Mouse (Mus musculus) CH12.LX (cell line): ENCODE measurements around the gene Kmt5a. TPM values are rescaled to one million over a fixed set of nuclear protein-coding genes. Genes with fewer than 3 reads are reported as not detected.

Experiments used
- DNase-seq: peaks from one replicate; pipeline ENCODE4 v3.0.0-alpha.2; 2013; ENCODE audit errors: extremely low read depth
- H3K27ac ChIP-seq: 2 replicates; pipeline ENCODE4 v1.5.1; 2012; ENCODE audit warnings: low read depth, mild to moderate bottlenecking, control low read depth, moderate library complexity; ENCODE audit not compliant: insufficient read depth
- H3K27me3 ChIP-seq: replicated peaks from 2 replicates; pipeline ENCODE3; 2012; ENCODE audit warnings: inconsistent platforms
- H3K36me3 ChIP-seq, 2 experiments: replicated peaks in 1 of 2; 2 replicates each; pipeline versions ENCODE3 to v1.6.1; 2012; ENCODE audit warnings: inconsistent platforms in 1 of 2, low read length in 1 of 2, mild to moderate bottlenecking in 1 of 2, mixed read lengths in 1 of 2, moderate library complexity in 1 of 2; ENCODE audit not compliant: control insufficient read depth in 1 of 2, insufficient read depth in 1 of 2
- H3K4me1 ChIP-seq, 2 experiments: 2 replicates each; pipeline ENCODE4 v1.6.1; 2012; ENCODE audit warnings: inconsistent platforms in 1 of 2, moderate library complexity in 1 of 2; ENCODE audit not compliant: insufficient read depth in 2 of 2, control insufficient read depth in 1 of 2
- H3K4me2 ChIP-seq: 2 replicates; pipeline ENCODE4 v1.6.1; 2012; ENCODE audit warnings: low read depth, mild to moderate bottlenecking, control low read depth; ENCODE audit not compliant: poor library complexity, insufficient read depth, severe bottlenecking
- H3K4me3 ChIP-seq, 3 experiments: fragments of 150-350 bp in 1 of 3; sonication (generic) in 1 of 3; replicated peaks in 1 of 3; 2 replicates each; pipeline versions ENCODE3 to v1.5.1; 2011 to 2012; ENCODE audit warnings: low read depth in 2 of 3, low read length in 2 of 3, mild to moderate bottlenecking in 2 of 3, moderate library complexity in 2 of 3, control low read depth in 1 of 3, improper control_type of control experiment in 1 of 3, inconsistent platforms in 1 of 3, mixed read lengths in 1 of 3; ENCODE audit not compliant: poor library complexity in 1 of 3
- H3K79me2 ChIP-seq: replicated peaks from 2 replicates; pipeline ENCODE4 v1.6.1; 2012; ENCODE audit warnings: mild to moderate bottlenecking, moderate library complexity; ENCODE audit not compliant: control insufficient read depth, poor library complexity, insufficient read depth, severe bottlenecking; ENCODE audit errors: extremely low read depth
- H3K9ac ChIP-seq: 2 replicates; pipeline ENCODE4 v1.6.1; 2012; ENCODE audit warnings: low read depth, mild to moderate bottlenecking, control low read depth, moderate library complexity; ENCODE audit not compliant: insufficient read depth
- H3K9me3 ChIP-seq: replicated peaks from 2 replicates; pipeline ENCODE3; 2012; ENCODE audit warnings: low read length, inconsistent platforms, mixed read lengths
- BHLHE40 ChIP-seq: IDR thresholded peaks from 2 replicates; pipeline ENCODE4 v1.6.1; 2011; ENCODE audit warnings: mild to moderate bottlenecking, low read depth, low read length, improper control_type of control experiment
- CHD2 ChIP-seq: IDR thresholded peaks from 2 replicates; pipeline ENCODE4 v1.6.1; 2011; ENCODE audit warnings: low read length, improper control_type of control experiment
- ELF1 ChIP-seq: IDR thresholded peaks from 2 replicates; pipeline ENCODE4 v1.6.1; 2014; ENCODE audit warnings: low read depth, mild to moderate bottlenecking, inconsistent platforms, low read length, improper control_type of control experiment
- GABPA ChIP-seq: IDR thresholded peaks from 2 replicates; pipeline ENCODE4 v1.6.1; 2012; ENCODE audit warnings: low read depth, low read length, improper control_type of control experiment, inconsistent platforms; ENCODE audit not compliant: insufficient replicate concordance
- HCFC1 ChIP-seq: IDR thresholded peaks from 2 replicates; pipeline ENCODE4 v1.6.1; 2012; ENCODE audit warnings: low read depth, mild to moderate bottlenecking, inconsistent platforms, low read length, improper control_type of control experiment
- IRF4 ChIP-seq: IDR thresholded peaks from 2 replicates; pipeline ENCODE4 v1.6.1; 2014; ENCODE audit warnings: low read depth, mild to moderate bottlenecking, inconsistent platforms, low read length, improper control_type of control experiment
- JUN ChIP-seq: IDR thresholded peaks from 2 replicates; pipeline ENCODE4 v1.6.1; 2011; ENCODE audit warnings: low read depth, mild to moderate bottlenecking, low read length, improper control_type of control experiment, moderate library complexity; ENCODE audit not compliant: insufficient read depth
- JUND ChIP-seq: conservative IDR thresholded peaks from 2 replicates; pipeline ENCODE4 v1.6.1; 2011; ENCODE audit warnings: low read depth, low read length, improper control_type of control experiment
- KAT2A ChIP-seq: IDR thresholded peaks from 2 replicates; pipeline ENCODE4 v1.6.1; 2012; ENCODE audit warnings: low read length, improper control_type of control experiment, inconsistent platforms; ENCODE audit not compliant: insufficient replicate concordance
- MAFK ChIP-seq: IDR thresholded peaks from 2 replicates; pipeline ENCODE4 v1.6.1; 2011; ENCODE audit warnings: low read length, improper control_type of control experiment; ENCODE audit not compliant: insufficient replicate concordance
- MAX ChIP-seq: IDR thresholded peaks from 2 replicates; pipeline ENCODE4 v1.6.1; 2011; ENCODE audit warnings: low read length, improper control_type of control experiment
- MAZ ChIP-seq: IDR thresholded peaks from 2 replicates; pipeline ENCODE4 v1.6.1; 2012; ENCODE audit warnings: low read depth, mild to moderate bottlenecking, inconsistent platforms, low read length, improper control_type of control experiment, moderate library complexity
- MEF2A ChIP-seq: IDR thresholded peaks from 2 replicates; pipeline ENCODE4 v1.6.1; 2014; ENCODE audit warnings: low read depth, mild to moderate bottlenecking, inconsistent platforms, low read length, improper control_type of control experiment, borderline replicate concordance
- MXI1 ChIP-seq: IDR thresholded peaks from 2 replicates; pipeline ENCODE4 v1.6.1; 2011; ENCODE audit warnings: mild to moderate bottlenecking, low read depth, low read length, improper control_type of control experiment
- MYC ChIP-seq: IDR thresholded peaks from 2 replicates; pipeline ENCODE4 v1.6.1; 2011; ENCODE audit warnings: low read depth, mild to moderate bottlenecking, improper control_type of control experiment, low read length
- PAX5 ChIP-seq: IDR thresholded peaks from 2 replicates; pipeline ENCODE4 v1.6.1; 2012; ENCODE audit warnings: low read length, inconsistent platforms, mixed read lengths
- POLR2A ChIP-seq: IDR thresholded peaks from 2 replicates; pipeline ENCODE4 v1.6.1; 2011; ENCODE audit warnings: low read depth, mild to moderate bottlenecking, improper control_type of control experiment, low read length
- POLR2AphosphoS2 ChIP-seq: IDR thresholded peaks from 2 replicates; pipeline ENCODE4 v1.6.1; 2011; ENCODE audit warnings: low read depth, low read length, improper control_type of control experiment
- RAD21 ChIP-seq: IDR thresholded peaks from 2 replicates; pipeline ENCODE4 v1.6.1; 2011; ENCODE audit warnings: low read depth, mild to moderate bottlenecking, low read length, improper control_type of control experiment, moderate library complexity
- RCOR1 ChIP-seq: conservative IDR thresholded peaks from 2 replicates; pipeline ENCODE4 v1.6.1; 2012; ENCODE audit warnings: low read depth, mild to moderate bottlenecking, inconsistent platforms, low read length, improper control_type of control experiment
- SIN3A ChIP-seq: IDR thresholded peaks from 2 replicates; pipeline ENCODE4 v1.6.1; 2012; ENCODE audit warnings: low read length, improper control_type of control experiment, inconsistent platforms
- SMC3 ChIP-seq: IDR thresholded peaks from 2 replicates; pipeline ENCODE4 v1.6.1; 2011; ENCODE audit warnings: low read depth, low read length, improper control_type of control experiment
- TBP ChIP-seq: conservative IDR thresholded peaks from 2 replicates; pipeline ENCODE4 v1.6.1; 2011; ENCODE audit warnings: low read depth, low read length, improper control_type of control experiment
- UBTF ChIP-seq: IDR thresholded peaks from 2 replicates; pipeline ENCODE4 v1.6.1; 2012; ENCODE audit warnings: low read depth, mild to moderate bottlenecking, inconsistent platforms, low read length, improper control_type of control experiment, moderate library complexity
- USF1 ChIP-seq: IDR thresholded peaks from 2 replicates; pipeline ENCODE4 v1.6.1; 2014; ENCODE audit warnings: low read depth, mild to moderate bottlenecking, inconsistent platforms, low read length, improper control_type of control experiment
- USF2 ChIP-seq: conservative IDR thresholded peaks from 2 replicates; pipeline ENCODE4 v1.6.1; 2011; ENCODE audit warnings: low read depth, low read length, improper control_type of control experiment
- ZC3H11A ChIP-seq: IDR thresholded peaks from 2 replicates; pipeline ENCODE4 v1.6.1; 2012; ENCODE audit warnings: low read depth, mild to moderate bottlenecking, inconsistent platforms, low read length, improper control_type of control experiment
- ZKSCAN1 ChIP-seq: IDR thresholded peaks from 2 replicates; pipeline ENCODE4 v1.6.1; 2012; ENCODE audit warnings: low read depth, inconsistent platforms, low read length, improper control_type of control experiment, borderline replicate concordance
- ZMIZ1 ChIP-seq: IDR thresholded peaks from 2 replicates; pipeline ENCODE4 v1.6.1; 2012; ENCODE audit warnings: low read depth, mild to moderate bottlenecking, inconsistent platforms, low read length, improper control_type of control experiment
- dilution Hi-C: fragments of 300-500 bp; cut with MboI; formaldehyde crosslinking; loops from 2 replicates; pipeline ENCODE4 v1.14.3; 2020; ENCODE audit warnings: low sequenced_read_pairs; ENCODE audit not compliant: extremely low pct_unique_long_range_greater_than_20kb, extremely low pct_ligation_motif_present
- in situ Hi-C: fragments of 300-500 bp; cut with MboI; formaldehyde crosslinking; loops from 3 replicates; pipeline ENCODE4 v1.14.3; 2019; ENCODE audit warnings: low sequenced_read_pairs, low pct_ligation_motif_present, low pct_unique_long_range_greater_than_20kb, mixed read lengths
- polyA plus RNA-seq: library from polyadenylated mRNA; unstranded; fragments of >175 nt; gene quantifications from 2 replicates; pipeline ENCODE4 v1.2.1, GENCODE M21; 2012; ENCODE audit warnings: low read depth; ENCODE audit not compliant: insufficient read length
- total RNA-seq, 2 experiments: library from RNA; depleted of rRNA; stranded (reverse); fragments of 300-350 nt in 1 of 2; fragments of >200 nt in 1 of 2; gene quantifications; 2 replicates each; pipeline ENCODE4 v1.2.3; 2012 to 2014

The Kmt5a gene
- total and polyA plus RNA-seq, 3 experiments = 55.3 to 151 (median 62.8) TPM

DNA sequence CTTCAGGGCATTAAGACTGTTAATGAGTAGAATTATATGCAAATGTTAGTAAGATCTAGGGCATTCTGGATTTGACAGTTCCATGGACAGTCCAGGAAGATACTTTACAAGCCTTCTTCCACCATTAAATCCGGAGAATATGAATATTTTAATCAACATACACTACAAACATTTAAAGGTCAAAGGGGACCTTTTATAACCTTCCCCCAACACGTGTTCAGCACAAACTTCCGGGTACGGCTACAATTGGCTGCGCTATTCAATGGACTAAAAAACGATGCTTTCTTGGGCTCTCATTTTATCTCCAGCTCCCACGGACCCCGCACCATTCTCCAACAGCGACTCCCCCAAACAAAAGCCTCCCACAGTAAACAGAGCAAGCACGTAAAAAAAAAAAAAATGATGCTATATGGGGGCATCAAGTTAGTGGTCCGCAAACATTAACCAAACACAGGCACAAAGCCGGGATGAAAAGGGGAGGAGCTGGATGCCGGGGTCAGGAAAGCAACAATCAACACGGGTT, 15.5 kb upstream of the Kmt5a start:
- peaks cover 56% of the 10 kb centered on the region for H3K79me2 ChIP-seq
- peak; percentile 53 for DNase-seq
- no peak for TF ChIP-seq RAD21
- TF ChIP-seq ZKSCAN1 = no peak
- TF ChIP-seq TBP = peak; percentile 67; the same call in 1 of the 2 replicates
- no peak for TF ChIP-seq PAX5
- TF ChIP-seq SIN3A = peak; percentile 97
- TF ChIP-seq USF1 = peak; percentile 54
- TF ChIP-seq KAT2A = no peak
- peak; percentile 31; the same call in 1 of the 2 replicates for TF ChIP-seq CHD2
- no peak for TF ChIP-seq RCOR1
- no peak for TF ChIP-seq ZC3H11A
- no peak for TF ChIP-seq JUND
- no peak for TF ChIP-seq MAZ
- TF ChIP-seq MAFK = no peak
- no peak for TF ChIP-seq POLR2AphosphoS2
- peak; percentile 53 for TF ChIP-seq USF2
- no peak for TF ChIP-seq POLR2A
- TF ChIP-seq ELF1 = peak; percentile 78
- TF ChIP-seq MEF2A = no peak
- no peak for TF ChIP-seq GABPA
- TF ChIP-seq MXI1 = peak; percentile 99
- no peak for TF ChIP-seq SMC3
- peak; percentile 95 for TF ChIP-seq MAX
- TF ChIP-seq HCFC1 = no peak
- TF ChIP-seq IRF4 = no peak
- TF ChIP-seq ZMIZ1 = no peak
- no peak for TF ChIP-seq UBTF
- no peak for TF ChIP-seq JUN
- peak; percentile 57 for TF ChIP-seq BHLHE40
- TF ChIP-seq MYC = peak; percentile 93
- peak overlapping the region; percentile 97; the same call in 1 of the 2 replicates for H3K9ac ChIP-seq
- H3K4me3 ChIP-seq = peak overlapping the region; percentile 94 to 98 (median 97)
- no peaks in the 10 kb centered on the region for H3K27me3 ChIP-seq
- peak overlapping the region; percentile 33 for H3K4me2 ChIP-seq
- H3K9me3 ChIP-seq = no peaks in the 10 kb centered on the region
- peaks cover 0 to 21% of the 10 kb centered on the region in 2 experiments for H3K36me3 ChIP-seq
- peak overlapping the region; percentile 39; the same call in 1 of the 2 replicates for H3K27ac ChIP-seq
- H3K4me1 ChIP-seq = peaks cover 7 to 22% of the 10 kb centered on the region in 2 experiments
- in situ Hi-C loops (no loop called here), dilution Hi-C loops (no loop called here)
